Mouse (Mus musculus): ENCODE data around the gene Nod1. TPM values are rescaled to one million over a fixed set of nuclear protein-coding genes. Genes with fewer than 3 reads are reported as not detected.
A peak's percentile ranks its signal among the peaks of the same experiment; 100 is the strongest.

The Nod1 gene
- polyA plus RNA-seq, 1 experiment = 10.1 TPM

DNA sequence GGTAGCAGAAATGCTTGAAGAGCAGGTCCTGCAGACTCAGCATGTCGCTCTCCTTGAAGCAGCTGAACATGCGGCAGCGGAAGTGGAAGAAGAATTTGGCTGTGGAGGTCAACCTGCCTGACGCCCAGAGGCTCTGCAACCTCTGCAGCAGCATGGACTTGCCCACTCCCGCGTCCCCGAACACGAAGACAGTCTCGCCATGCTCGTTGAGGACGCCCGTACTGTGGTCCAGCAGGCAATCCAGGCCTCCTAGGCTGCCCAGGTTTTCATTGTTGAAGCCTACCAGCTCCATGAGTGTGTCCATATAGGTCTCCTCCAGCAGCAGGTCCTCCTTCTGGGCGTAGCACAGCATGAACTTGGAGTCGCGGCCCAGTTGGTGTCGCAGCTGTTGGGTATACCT is 27.9 kb downstream of the Nod1 start:
- Histone ChIP-seq H3K4me1 (ENCODE audit: control insufficient read depth, insufficient read depth, low read length) (peaks cover 5% of the 10 kb centered on the region; the same call in 1 of the 2 replicates), H3K27ac (ENCODE audit: control insufficient read depth, insufficient read depth, low read depth, low read length, poor library complexity) (no peak overlapping the region), H3K4me3 (replicated peaks; ENCODE audit: control insufficient read depth, low read depth, low read length) (no peak overlapping the region)
- WGBS = 91% methylated on average over 16 of the region's 16 CpGs
- TF ChIP-seq POLR2A (IDR thresholded peaks at IDR 0.05; ENCODE audit: borderline replicate concordance, control insufficient read depth, low read depth, low read length) (no peak), CTCF (IDR thresholded peaks at IDR 0.05; ENCODE audit: control insufficient read depth, insufficient read depth, low read length) (no peak)

DNA sequence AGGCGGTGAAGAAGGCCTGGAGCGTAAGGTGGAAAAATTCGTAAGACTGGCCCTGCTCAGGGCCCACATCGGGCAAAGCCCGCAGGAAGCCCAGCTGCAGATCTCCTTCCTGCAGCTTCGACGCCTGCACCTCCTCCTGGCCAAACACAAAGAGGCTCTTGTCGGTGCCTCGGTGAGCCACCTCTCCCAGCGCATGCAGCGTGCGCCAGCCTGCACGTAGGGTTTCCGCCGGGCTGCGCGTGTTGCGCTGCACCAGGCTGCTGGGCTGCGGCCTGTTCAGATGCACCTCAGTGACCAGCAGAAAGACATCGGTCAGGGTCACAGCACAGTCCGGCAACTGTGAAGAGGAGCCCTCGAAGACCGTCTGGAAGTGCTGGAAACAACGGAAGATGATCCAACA is 28.7 kb downstream of the Nod1 start:
- peaks cover 5% of the 10 kb centered on the region; the same call in 1 of the 2 replicates for H3K4me1 ChIP-seq (ENCODE audit: control insufficient read depth, insufficient read depth, low read length)
- TF ChIP-seq POLR2A (IDR thresholded peaks at IDR 0.05; ENCODE audit: borderline replicate concordance, control insufficient read depth, low read depth, low read length) (no peak), CTCF (IDR thresholded peaks at IDR 0.05; ENCODE audit: control insufficient read depth, insufficient read depth, low read length) (no peak)
- H3K4me3 ChIP-seq (replicated peaks; ENCODE audit: control insufficient read depth, low read depth, low read length) = no peak overlapping the region
- H3K27ac ChIP-seq (ENCODE audit: control insufficient read depth, insufficient read depth, low read depth, low read length, poor library complexity) = no peak overlapping the region
- WGBS = 88% methylated on average over 24 of the region's 24 CpGs

DNA sequence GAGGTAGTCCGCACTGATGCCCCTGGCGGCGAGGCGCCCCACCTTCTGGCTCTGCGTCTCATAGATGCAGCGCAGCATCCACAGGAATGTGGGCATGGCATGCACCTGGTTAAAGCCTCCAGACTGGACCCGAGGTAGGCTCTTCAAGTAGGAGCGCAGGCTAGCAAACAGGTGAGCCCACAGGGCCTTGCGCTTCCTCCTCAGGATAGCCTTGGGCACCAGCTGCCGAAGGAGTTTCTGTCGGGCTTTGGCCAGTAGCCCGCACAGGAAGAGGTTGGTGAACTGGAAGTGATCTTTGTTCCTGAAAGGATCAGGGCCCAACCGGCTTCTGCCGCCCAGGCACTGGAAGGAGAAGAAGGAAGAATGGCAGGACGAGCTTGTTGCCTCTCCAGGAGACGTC is 29.1 kb downstream of the Nod1 start:
- no peak overlapping the region for H3K4me3 ChIP-seq (replicated peaks; ENCODE audit: control insufficient read depth, low read depth, low read length)
- H3K4me1 ChIP-seq (ENCODE audit: control insufficient read depth, insufficient read depth, low read length) = peaks cover 5% of the 10 kb centered on the region; the same call in 1 of the 2 replicates
- WGBS = 76% methylated on average over 16 of the region's 16 CpGs
- no peak for TF ChIP-seq POLR2A (IDR thresholded peaks at IDR 0.05; ENCODE audit: borderline replicate concordance, control insufficient read depth, low read depth, low read length)
- TF ChIP-seq CTCF (IDR thresholded peaks at IDR 0.05; ENCODE audit: control insufficient read depth, insufficient read depth, low read length) = no peak
- no peak overlapping the region for H3K27ac ChIP-seq (ENCODE audit: control insufficient read depth, insufficient read depth, low read depth, low read length, poor library complexity)

DNA sequence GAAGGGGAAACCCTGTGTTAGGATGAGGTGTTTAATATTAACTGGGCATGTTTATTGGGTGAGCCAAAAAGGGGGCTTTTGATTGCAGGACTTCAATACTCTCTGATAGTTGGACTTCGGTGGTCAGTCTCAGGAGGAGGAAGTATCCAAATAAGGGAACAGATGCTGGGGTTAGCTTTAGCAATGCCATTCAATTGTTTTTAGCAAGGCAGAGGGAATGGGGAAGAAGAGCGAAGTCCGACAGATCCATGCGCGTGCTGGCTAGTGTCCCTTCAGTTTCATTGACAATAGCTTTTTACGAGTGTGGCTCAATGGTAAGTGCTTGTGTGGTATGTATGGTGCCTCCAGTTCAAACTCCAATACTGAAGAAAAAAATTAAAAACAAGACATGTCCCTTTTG is 31.3 kb downstream of the Nod1 start:
- no peak overlapping the region for H3K27ac ChIP-seq (ENCODE audit: control insufficient read depth, insufficient read depth, low read depth, low read length, poor library complexity)
- TF ChIP-seq POLR2A (IDR thresholded peaks at IDR 0.05; ENCODE audit: borderline replicate concordance, control insufficient read depth, low read depth, low read length) = no peak
- TF ChIP-seq CTCF (IDR thresholded peaks at IDR 0.05; ENCODE audit: control insufficient read depth, insufficient read depth, low read length) = no peak
- WGBS = 47% methylated on average over 6 of the region's 6 CpGs
- H3K4me1 ChIP-seq (ENCODE audit: control insufficient read depth, insufficient read depth, low read length) = peaks cover 4% of the 10 kb centered on the region; the same call in 1 of the 2 replicates
- no peak overlapping the region for H3K4me3 ChIP-seq (replicated peaks; ENCODE audit: control insufficient read depth, low read depth, low read length)

DNA sequence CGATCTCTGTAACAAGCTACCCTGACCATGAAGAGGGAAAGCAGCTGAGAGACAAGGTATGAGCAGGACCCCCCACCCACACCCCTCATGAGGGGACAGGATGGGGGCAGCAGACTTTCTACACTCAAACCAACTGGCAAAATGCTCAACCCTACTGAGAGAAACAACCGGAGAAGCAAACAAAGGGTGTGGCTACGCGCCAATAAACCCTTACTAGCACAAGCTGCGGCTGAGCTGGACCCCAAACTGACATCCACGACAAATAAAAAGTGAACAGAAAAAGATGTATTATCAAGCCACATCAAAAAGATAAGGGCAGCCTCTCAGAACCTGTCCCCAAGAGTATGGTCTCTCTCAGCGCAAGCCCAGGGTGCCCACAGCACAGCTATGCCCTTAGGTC is 32.3 kb downstream of the Nod1 start:
- Histone ChIP-seq H3K27ac (ENCODE audit: control insufficient read depth, insufficient read depth, low read depth, low read length, poor library complexity) (0 out of 2 replicates have a peak overlapping the region, but pooled peaks have one; percentile 37), H3K4me3 (replicated peaks; ENCODE audit: control insufficient read depth, low read depth, low read length) (no peak overlapping the region), H3K4me1 (ENCODE audit: control insufficient read depth, insufficient read depth, low read length) (peaks cover 4% of the 10 kb centered on the region; the same call in 1 of the 2 replicates)
- 36% methylated on average over 7 of the region's 7 CpGs for WGBS
- TF ChIP-seq POLR2A (IDR thresholded peaks at IDR 0.05; ENCODE audit: borderline replicate concordance, control insufficient read depth, low read depth, low read length) (no peak), CTCF (IDR thresholded peaks at IDR 0.05; ENCODE audit: control insufficient read depth, insufficient read depth, low read length) (no peak)

DNA sequence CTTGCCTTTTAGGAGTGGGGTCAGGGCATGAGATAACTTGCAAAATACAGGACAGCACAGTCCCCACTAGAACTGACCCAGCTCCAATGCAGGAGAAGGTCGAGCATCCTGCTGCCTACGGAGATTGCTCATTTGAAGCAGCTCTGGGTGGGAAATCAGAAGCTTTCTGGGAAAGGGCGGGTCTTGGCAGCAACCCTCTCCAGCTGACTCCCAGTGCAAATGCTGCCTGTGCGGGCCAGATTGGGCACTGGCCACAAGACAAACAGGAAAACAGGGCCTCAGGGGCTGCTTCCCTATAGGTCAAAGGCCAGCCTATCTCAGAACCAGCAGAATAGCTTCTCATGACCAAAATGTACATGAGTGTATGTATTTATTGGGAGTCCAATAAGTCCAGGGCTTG is 32.8 kb downstream of the Nod1 start:
- 25% methylated on average over 4 of the region's 4 CpGs for WGBS
- peaks cover 4% of the 10 kb centered on the region; the same call in 1 of the 2 replicates for H3K4me1 ChIP-seq (ENCODE audit: control insufficient read depth, insufficient read depth, low read length)
- no peak overlapping the region for H3K4me3 ChIP-seq (replicated peaks; ENCODE audit: control insufficient read depth, low read depth, low read length)
- no peak for TF ChIP-seq CTCF (IDR thresholded peaks at IDR 0.05; ENCODE audit: control insufficient read depth, insufficient read depth, low read length)
- no peak for TF ChIP-seq POLR2A (IDR thresholded peaks at IDR 0.05; ENCODE audit: borderline replicate concordance, control insufficient read depth, low read depth, low read length)
- H3K27ac ChIP-seq (ENCODE audit: control insufficient read depth, insufficient read depth, low read depth, low read length, poor library complexity) = 0 out of 2 replicates have a peak overlapping the region, but pooled peaks have one; percentile 37

DNA sequence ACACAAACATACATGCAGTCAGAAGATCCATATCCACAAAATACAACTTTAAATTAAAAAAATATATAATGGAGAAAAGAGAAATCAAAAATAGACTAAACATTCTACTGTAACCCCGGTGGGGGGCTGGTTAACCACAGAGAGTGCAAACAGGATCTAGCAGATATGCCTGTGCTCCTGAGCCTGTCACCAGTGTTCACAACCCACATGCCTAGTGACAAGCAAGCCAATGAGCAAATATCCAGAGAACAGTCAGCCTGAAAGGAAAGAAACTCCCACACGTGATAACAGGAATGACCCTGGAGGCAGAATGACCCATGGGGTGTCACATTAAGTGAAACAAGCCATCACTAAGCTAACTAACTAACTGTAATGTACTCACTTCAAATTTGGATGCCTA is 35.9 kb downstream of the Nod1 start:
- Histone ChIP-seq H3K4me3 (replicated peaks; ENCODE audit: control insufficient read depth, low read depth, low read length) (no peak overlapping the region), H3K4me1 (ENCODE audit: control insufficient read depth, insufficient read depth, low read length) (peaks cover 4% of the 10 kb centered on the region; the same call in 1 of the 2 replicates), H3K27ac (ENCODE audit: control insufficient read depth, insufficient read depth, low read depth, low read length, poor library complexity) (no peak overlapping the region)
- TF ChIP-seq POLR2A (IDR thresholded peaks at IDR 0.05; ENCODE audit: borderline replicate concordance, control insufficient read depth, low read depth, low read length) (no peak), CTCF (IDR thresholded peaks at IDR 0.05; ENCODE audit: control insufficient read depth, insufficient read depth, low read length) (no peak)
- WGBS = 4% methylated on average over 2 of the region's 2 CpGs

DNA sequence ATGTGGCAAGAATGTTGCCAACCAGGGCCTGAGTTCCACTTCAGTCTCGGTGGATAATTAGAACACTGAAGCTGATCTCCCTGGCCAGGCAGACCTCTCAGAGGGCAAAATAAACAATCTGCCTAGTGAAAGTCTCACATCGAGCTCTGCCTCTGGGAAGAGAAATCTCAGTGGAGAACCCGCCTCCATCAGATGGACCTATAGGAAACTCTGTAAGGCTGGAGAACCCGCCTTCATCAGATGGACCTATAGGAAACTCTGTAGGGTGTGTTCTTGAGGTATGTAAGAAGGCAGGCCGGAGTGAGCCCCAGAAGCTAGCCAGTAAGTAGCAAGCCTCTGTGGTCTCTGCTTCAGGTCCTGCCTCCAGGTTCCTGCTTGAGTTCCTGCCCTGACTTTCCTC is 37.5 kb downstream of the Nod1 start:
- H3K27ac ChIP-seq (ENCODE audit: control insufficient read depth, insufficient read depth, low read depth, low read length, poor library complexity) = peak overlapping the region; percentile 94
- H3K4me3 ChIP-seq (replicated peaks; ENCODE audit: control insufficient read depth, low read depth, low read length) = peak overlapping the region; percentile 26
- no peak for TF ChIP-seq POLR2A (IDR thresholded peaks at IDR 0.05; ENCODE audit: borderline replicate concordance, control insufficient read depth, low read depth, low read length)
- no peak for TF ChIP-seq CTCF (IDR thresholded peaks at IDR 0.05; ENCODE audit: control insufficient read depth, insufficient read depth, low read length)
- 55% methylated on average over 5 of the region's 5 CpGs for WGBS
- peaks cover 2% of the 10 kb centered on the region; the same call in 1 of the 2 replicates for H3K4me1 ChIP-seq (ENCODE audit: control insufficient read depth, insufficient read depth, low read length)

DNA sequence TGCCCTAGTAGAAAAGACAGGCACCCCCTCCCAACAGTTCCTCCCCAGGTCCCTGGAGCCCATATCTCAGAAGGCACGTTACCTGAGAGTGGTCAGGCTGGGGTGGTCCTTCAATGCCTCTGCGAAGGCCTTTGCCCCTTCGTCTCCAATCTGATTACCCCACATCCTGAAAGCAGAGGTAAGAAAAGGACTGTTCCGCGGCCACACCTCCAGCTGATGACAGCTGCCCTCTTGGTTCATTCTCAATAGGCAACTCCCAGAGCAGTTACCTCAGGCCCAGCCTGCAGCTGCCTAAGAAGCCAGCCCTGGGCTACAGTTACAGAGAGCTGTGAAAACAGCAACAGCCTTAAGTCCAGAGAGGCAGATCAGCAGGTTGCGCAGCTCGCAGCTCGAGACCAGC is 38.1 kb downstream of the Nod1 start:
- peaks cover 2% of the 10 kb centered on the region; the same call in 1 of the 2 replicates for H3K4me1 ChIP-seq (ENCODE audit: control insufficient read depth, insufficient read depth, low read length)
- no peak for TF ChIP-seq POLR2A (IDR thresholded peaks at IDR 0.05; ENCODE audit: borderline replicate concordance, control insufficient read depth, low read depth, low read length)
- TF ChIP-seq CTCF (IDR thresholded peaks at IDR 0.05; ENCODE audit: control insufficient read depth, insufficient read depth, low read length) = no peak
- peak overlapping the region; percentile 94 for H3K27ac ChIP-seq (ENCODE audit: control insufficient read depth, insufficient read depth, low read depth, low read length, poor library complexity)
- H3K4me3 ChIP-seq (replicated peaks; ENCODE audit: control insufficient read depth, low read depth, low read length) = peak overlapping the region; percentile 54
- 32% methylated on average over 8 of the region's 8 CpGs for WGBS
